Mouse (Mus musculus) liver, postnatal 0 days (tissue): ENCODE data around the gene Prm3. TPM values are rescaled to one million over a fixed set of nuclear protein-coding genes. Genes with fewer than 3 reads are reported as not detected.

Source experiments
- ATAC-seq: fragments of 200-750 bp; cut with Nextera tagmentation; 2 replicates; pipeline ENCODE4 v1.8.0; 2017; ENCODE audit warnings: mild to moderate bottlenecking, moderate library complexity
- DNase-seq: peaks from one replicate; pipeline ENCODE4 v3.0.0-alpha.2; 2016
- H3K27ac ChIP-seq: fragments of 300-500 bp; sonication (generic); 2 replicates; pipeline ENCODE4 v1.5.1; 2014; ENCODE audit warnings: antibody characterized with exemption, moderate library complexity, mild to moderate bottlenecking, low read depth
- H3K27me3 ChIP-seq: fragments of 300-500 bp; sonication (generic); 2 replicates; pipeline ENCODE4 v1.6.1; 2014; ENCODE audit warnings: low read length, control low read depth, mixed read lengths; ENCODE audit not compliant: insufficient read depth
- H3K36me3 ChIP-seq: fragments of 300-500 bp; sonication (generic); replicated peaks from 2 replicates; pipeline ENCODE4 v1.6.1; 2014; ENCODE audit warnings: mild to moderate bottlenecking, control low read depth, low read length, moderate library complexity, mixed read lengths; ENCODE audit not compliant: insufficient read depth
- H3K4me1 ChIP-seq: fragments of 300-500 bp; sonication (generic); 2 replicates; pipeline ENCODE4 v1.6.1; 2014; ENCODE audit warnings: antibody characterized with exemption, mild to moderate bottlenecking, control low read depth; ENCODE audit not compliant: insufficient read depth
- H3K4me2 ChIP-seq: fragments of 300-500 bp; sonication (generic); 2 replicates; pipeline ENCODE4 v1.6.1; 2014; ENCODE audit warnings: low read depth, mild to moderate bottlenecking, low read length, moderate library complexity, mixed read lengths
- H3K4me3 ChIP-seq: fragments of 300-500 bp; sonication (generic); 2 replicates; pipeline ENCODE4 v1.5.1; 2014; ENCODE audit warnings: low read depth, low read length
- H3K9ac ChIP-seq: fragments of 300-500 bp; sonication (generic); replicated peaks from 2 replicates; pipeline ENCODE4 v1.6.1; 2014; ENCODE audit warnings: mild to moderate bottlenecking, moderate library complexity
- H3K9me3 ChIP-seq: fragments of 300-500 bp; sonication (generic); 2 replicates; pipeline ENCODE4 v1.6.1; 2016; ENCODE audit warnings: mild to moderate bottlenecking, control low read depth, low read length, mixed read lengths
- CTCF ChIP-seq: sonication (generic); IDR thresholded peaks from 2 replicates; pipeline ENCODE4 v1.5.1; 2016; ENCODE audit warnings: antibody characterized with exemption, low read depth
- EP300 ChIP-seq: IDR thresholded peaks from 2 replicates; pipeline ENCODE4 v1.6.1; 2016; ENCODE audit warnings: antibody characterized with exemption, low read depth, mild to moderate bottlenecking
- WGBS: fragments of 180-500 bp; shearing (Covaris S2); extraction: QIAGEN DNeasy Blood & Tissue Kit; methylation state at CpG from one replicate; pipeline ENCODE4 v1.1.7; 2014; ENCODE audit not compliant: insufficient replicate concordance; 5-methylcytosine and 5-hydroxymethylcytosine counted together
- polyA plus RNA-seq: library from polyadenylated mRNA; unstranded; fragments of >200 nt; fragmentation: Nextera tagmentation; extraction: Ambion mirVana; gene quantifications from 2 replicates; pipeline ENCODE4 v1.2.1, GENCODE M21; 2015

Prm3 gene
- polyA plus RNA-seq, 1 experiment from 2014 or later, result not detected

DNA sequence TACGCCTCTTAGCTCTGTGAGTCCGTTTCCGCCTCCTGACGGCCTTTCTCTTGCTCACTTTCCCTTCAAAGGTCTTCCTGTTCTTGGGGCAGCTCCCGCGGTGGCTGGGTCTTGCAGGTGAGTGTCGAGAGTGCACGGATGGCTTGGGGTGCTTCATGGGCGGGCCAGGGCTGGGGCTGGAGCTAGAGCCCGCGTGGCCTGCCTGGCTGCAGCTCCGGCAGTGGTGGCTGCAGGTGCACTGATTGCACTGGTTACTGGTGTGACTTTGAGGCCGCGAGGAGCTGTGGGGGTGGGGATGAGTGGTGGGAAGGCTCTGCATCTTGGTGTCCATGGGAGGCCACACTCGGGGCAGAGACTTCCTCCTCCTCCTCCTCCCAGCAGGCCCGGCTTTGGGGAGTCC lies 2.4 kb downstream of the Prm3 start, which contains the start of gene Tnp2:
Gene Tnp2 (minus strand): TSS at position 390 of the 400 bp plus-strand sequence.
- no peaks in the 10 kb centered on the region for H3K9me3 ChIP-seq
- no peaks in the 10 kb centered on the region for H3K36me3 ChIP-seq
- H3K9ac ChIP-seq, result no peak within 1 kb of the TSS
- H3K4me2 ChIP-seq, result no peak within 1 kb of the TSS
- ATAC-seq, result no peak
- no peak within 1 kb of the TSS for H3K27ac ChIP-seq
- no peak within 1 kb of the TSS for H3K4me3 ChIP-seq
- H3K27me3 ChIP-seq, result peaks cover 8% of the 10 kb centered on the region; the same call in 1 of the 2 replicates
- WGBS, result 58% methylated on average over 16 of the region's 16 CpGs
- TF ChIP-seq EP300 (no peak), CTCF (no peak)
- DNase-seq, result no peak
- peaks cover 26% of the 10 kb centered on the region for H3K4me1 ChIP-seq

DNA sequence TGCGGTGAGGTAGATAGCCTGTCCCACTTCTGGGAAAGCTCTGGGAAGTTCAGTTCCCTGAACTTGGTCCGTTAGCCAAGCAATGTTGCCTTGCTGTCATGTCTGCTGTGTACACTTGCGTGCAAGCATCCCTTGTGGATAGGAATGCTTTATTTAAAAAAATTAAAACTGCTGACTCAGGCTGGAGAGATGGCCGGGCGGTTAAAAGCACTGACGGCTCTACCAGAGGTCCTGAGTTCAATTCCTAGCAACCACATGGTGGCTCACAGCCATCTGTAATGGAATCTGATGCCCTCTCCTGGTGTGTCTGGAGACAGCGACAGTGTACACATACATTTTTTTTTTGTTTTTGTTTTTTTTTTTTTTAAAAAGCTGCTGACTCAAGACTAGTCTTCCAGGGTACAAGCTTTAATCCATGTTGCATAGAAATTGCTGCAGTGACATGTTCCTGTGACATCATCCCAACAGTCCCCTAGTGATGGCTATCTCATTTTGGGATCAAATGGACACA lies 3.1 kb downstream of the Prm3 start:
- no peaks in the 10 kb centered on the region for H3K9me3 ChIP-seq
- no peak for ATAC-seq
- H3K4me3 ChIP-seq, result no peak overlapping the region
- no peak overlapping the region for H3K4me2 ChIP-seq
- H3K27me3 ChIP-seq, result peaks cover 8% of the 10 kb centered on the region; the same call in 1 of the 2 replicates
- H3K4me1 ChIP-seq, result peaks cover 30% of the 10 kb centered on the region
- TF ChIP-seq EP300 (no peak), CTCF (no peak)
- WGBS, result 74% methylated on average over 7 of the region's 7 CpGs
- H3K9ac ChIP-seq, result no peak overlapping the region
- no peaks in the 10 kb centered on the region for H3K36me3 ChIP-seq
- no peak overlapping the region for H3K27ac ChIP-seq
- no peak for DNase-seq

- H3K4me2 ChIP-seq, result no peak overlapping the region
- no peak overlapping the region for H3K27ac ChIP-seq
- no peaks in the 10 kb centered on the region; the same call in 1 of the 2 replicates for H3K36me3 ChIP-seq
- DNase-seq (no peak), ATAC-seq (no peak)
- WGBS, result 56% methylated on average over 4 of the region's 4 CpGs
- TF ChIP-seq EP300 (no peak), CTCF (no peak)
- H3K9ac ChIP-seq, result no peak overlapping the region
- H3K4me3 ChIP-seq, result no peak overlapping the region
- H3K27me3 ChIP-seq, result peaks cover 8% of the 10 kb centered on the region; the same call in 1 of the 2 replicates
- H3K9me3 ChIP-seq, result no peaks in the 10 kb centered on the region
- peaks cover 34% of the 10 kb centered on the region for H3K4me1 ChIP-seq
Measured at GRCm38 (mm10) chr16:10786782-10787547, 3.7 kb downstream of the Prm3 start.

DNA sequence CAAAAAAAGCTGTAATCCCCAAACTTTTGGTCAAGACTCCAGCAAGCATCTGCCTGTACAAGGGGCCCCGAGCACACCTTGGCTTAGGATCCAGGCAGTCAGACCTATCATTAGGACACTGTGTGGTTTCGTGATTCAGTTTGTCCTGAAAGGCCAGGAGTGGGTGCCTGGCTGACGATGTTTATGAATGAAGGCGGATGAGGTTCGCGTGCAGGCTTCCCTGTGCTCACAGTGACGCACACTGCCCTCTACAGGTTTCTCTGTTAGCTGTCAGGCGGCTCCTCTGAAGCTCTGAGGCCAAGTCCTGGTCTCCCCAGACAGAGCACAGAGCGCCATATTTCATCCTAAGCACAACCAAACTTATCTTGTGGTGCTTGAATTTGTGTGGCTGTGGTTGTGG lies 4.4 kb downstream of the Prm3 start:
- peaks cover 8% of the 10 kb centered on the region; the same call in 1 of the 2 replicates for H3K27me3 ChIP-seq
- peak overlapping the region; percentile 84 for H3K9ac ChIP-seq
- H3K4me1 ChIP-seq, result peaks cover 34% of the 10 kb centered on the region
- ATAC-seq (peak; percentile 48), DNase-seq (peak; percentile 87)
- H3K36me3 ChIP-seq, result no peaks in the 10 kb centered on the region; the same call in 1 of the 2 replicates
- H3K9me3 ChIP-seq, result no peaks in the 10 kb centered on the region
- 1% methylated on average over 9 of the region's 9 CpGs for WGBS
- TF ChIP-seq EP300 (no peak), CTCF (peak; percentile 94)
- H3K27ac ChIP-seq, result peak overlapping the region; percentile 78
- peak overlapping the region; percentile 96 for H3K4me3 ChIP-seq
- H3K4me2 ChIP-seq, result peak overlapping the region; percentile 84

DNA sequence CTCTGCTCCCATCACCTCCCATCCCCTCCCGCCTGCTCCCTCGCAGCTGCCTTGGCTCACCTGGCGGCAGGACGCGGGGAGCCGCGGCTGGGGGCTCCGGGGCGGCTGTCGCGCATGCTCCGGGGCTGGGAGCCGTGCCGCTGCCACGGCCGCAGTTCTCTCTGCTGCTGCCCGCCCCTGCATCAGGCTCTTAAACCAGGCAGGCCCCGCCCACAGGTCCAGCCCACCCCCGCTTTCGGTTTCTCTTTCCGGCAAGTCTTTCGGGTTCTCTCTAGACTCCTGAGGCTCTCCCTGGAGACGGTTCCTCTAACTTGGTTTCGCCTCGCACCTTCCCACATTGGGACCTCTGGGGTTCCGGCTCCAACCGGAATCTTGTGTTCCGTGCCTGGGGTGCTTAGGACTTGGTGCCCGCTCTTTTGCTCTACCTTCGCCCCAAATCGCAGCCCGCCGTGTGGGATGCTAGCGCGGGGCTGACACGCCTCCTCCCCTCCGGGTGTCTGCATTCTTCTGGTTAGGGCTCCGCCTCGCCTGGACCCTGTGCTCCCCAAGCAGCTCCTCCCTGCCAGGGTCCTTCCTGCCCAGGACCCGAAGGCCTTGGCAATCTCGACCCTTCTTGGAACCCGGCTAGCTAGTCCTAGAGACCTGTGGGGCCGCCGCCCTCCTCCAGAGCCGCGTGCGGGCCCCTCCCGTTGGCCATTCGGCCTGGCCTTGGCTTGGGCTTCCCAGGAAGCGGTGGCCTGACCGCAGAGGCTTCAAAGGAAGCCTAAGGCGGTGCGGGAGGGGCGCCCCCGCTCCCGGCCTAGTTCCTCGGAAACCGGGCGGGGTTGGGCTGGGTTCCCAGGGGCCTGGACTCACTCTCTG lies 5.1 kb downstream of the Prm3 start, which contains the start of gene Socs1:
Gene Socs1 (minus strand): TSS at position 166 of the 861 bp plus-strand sequence.
- Histone ChIP-seq H3K4me3 (peak within 1 kb of the TSS; percentile 96), H3K27ac (peak within 1 kb of the TSS; percentile 78), H3K27me3 (peaks cover 8% of the 10 kb centered on the region; the same call in 1 of the 2 replicates), H3K4me1 (peaks cover 34% of the 10 kb centered on the region), H3K9me3 (no peaks in the 10 kb centered on the region), H3K36me3 (no peaks in the 10 kb centered on the region; the same call in 1 of the 2 replicates), H3K4me2 (peak within 1 kb of the TSS; percentile 84), H3K9ac (peak within 1 kb of the TSS; percentile 84)
- ATAC-seq (peak; percentile 83), DNase-seq (peak; percentile 94)
- WGBS, result under 1% methylated on average over 59 of the region's 59 CpGs
- TF ChIP-seq EP300 (no peak), CTCF (no peak)
